Mouse (Mus musculus) c-Kit-negative CD71-positive TER-119-positive erythroid progenitor cells, embryonic 14.5 days (primary cell): ENCODE results near the gene Cd248.

Experiments
- DNase-seq: peaks from one replicate; pipeline ENCODE4 v3.0.0-alpha.2; 2013; ENCODE audit warnings: low read depth, low spot score

Cd248 gene

GRCm38 (mm10) chr19:5067867-5068569, at the start of gene Cd248:
TSS of gene Cd248 (plus strand) at chr19:5068078.
- no peak for DNase-seq

- DNase-seq, result no peak
Observed at GRCm38 (mm10) chr19:5018191-5018590, 49.7 kb upstream of the Cd248 start.

GRCm38 (mm10) chr19:5021416-5021815, 46.5 kb upstream of the Cd248 start:
- no peak for DNase-seq

GRCm38 (mm10) chr19:5023621-5024479, 44.0 kb upstream of the Cd248 start, which contains the start of gene Slc29a2:
TSS of gene Slc29a2 (plus strand) at chr19:5023860.
- no peak for DNase-seq

GRCm38 (mm10) chr19:5026111-5026510, 41.8 kb upstream of the Cd248 start:
- no peak for DNase-seq

- no peak for DNase-seq
Observed at GRCm38 (mm10) chr19:5032686-5033085, 35.2 kb upstream of the Cd248 start.

GRCm38 (mm10) chr19:5036577-5036976, 31.3 kb upstream of the Cd248 start:
- no peak for DNase-seq

GRCm38 (mm10) chr19:5037678-5038571, 30.0 kb upstream of the Cd248 start:
- no peak for DNase-seq

- peak; percentile 55 for DNase-seq
Observed at GRCm38 (mm10) chr19:5038709-5039156, 29.1 kb upstream of the Cd248 start, which contains the start of the genes B4gat1 and AC124502.3. TSS of gene B4gat1 (plus strand) at chr19:5038826. TSS of gene AC124502.3 (plus strand) at chr19:5038891.

- DNase-seq, result no peak
Observed at GRCm38 (mm10) chr19:5039301-5040114, 28.4 kb upstream of the Cd248 start.

GRCm38 (mm10) chr19:5040862-5041523, 26.9 kb upstream of the Cd248 start, which contains the start of gene Brms1:
TSS of gene Brms1 (plus strand) at chr19:5041354.
- DNase-seq, result peak; percentile 76

GRCm38 (mm10) chr19:5041588-5041987, 26.3 kb upstream of the Cd248 start:
- no peak for DNase-seq

- DNase-seq, result no peak
Observed at GRCm38 (mm10) chr19:5045531-5045930, 22.3 kb upstream of the Cd248 start.

- DNase-seq, result no peak
Observed at GRCm38 (mm10) chr19:5048138-5049056, 19.5 kb upstream of the Cd248 start.

- no peak for DNase-seq
Observed at GRCm38 (mm10) chr19:5049325-5049724, 18.6 kb upstream of the Cd248 start.

- DNase-seq, result no peak
Observed at GRCm38 (mm10) chr19:5050047-5050905, 17.6 kb upstream of the Cd248 start, which contains the start of gene Rin1. TSS of gene Rin1 (plus strand) at chr19:5050481.

- DNase-seq, result no peak
Observed at GRCm38 (mm10) chr19:5051031-5051430, 16.8 kb upstream of the Cd248 start.

- no peak for DNase-seq
Observed at GRCm38 (mm10) chr19:5051515-5051914, 16.4 kb upstream of the Cd248 start.
